Comparison of ENCODE assay signal across 30 mouse cellular contexts in the genomic region with DNA sequence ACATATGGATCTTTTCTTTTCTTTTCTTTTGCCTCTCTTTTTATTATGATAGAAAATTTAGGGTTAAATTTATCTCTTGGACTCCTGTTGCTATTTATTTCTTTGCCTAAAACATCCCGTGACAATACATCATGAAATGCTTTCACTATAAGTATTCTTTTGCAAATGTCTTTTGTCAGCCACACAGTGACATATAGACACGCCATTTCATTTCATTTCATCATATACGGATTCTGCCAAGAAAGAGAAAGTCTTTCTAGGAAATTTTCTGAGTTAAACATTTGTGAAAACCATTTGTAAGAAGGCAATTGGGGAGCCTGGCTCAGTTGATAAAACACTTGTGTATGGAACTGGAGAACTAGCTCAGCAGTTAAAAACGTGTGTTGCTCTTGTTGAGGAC.
"Had no signal": no experiment of that assay in that cellular context is flagged by ENCODE, and none has a peak within 500 bp of the region (broad histone marks: within the 10 kb centered on the region; RNA-seq: fewer than 3 reads in every experiment).

No protein-coding gene starts in this region.

- DNase-seq: layer of hippocampus, postnatal 36 days; left cerebral cortex, postnatal 4 days; liver; liver, embryonic 13.5 days; liver, postnatal 0 days; lung, adult 18-20 months; lung, adult 2 months; lung, postnatal 14 days; lung, postnatal 4 days; midbrain, embryonic 14.5 days had no signal

- H3K4me1 ChIP-seq: limb, embryonic 10.5 days; limb, embryonic 12.5 days; limb, embryonic 13.5 days; limb, embryonic 15.5 days; liver, embryonic 12.5 days; liver, embryonic 13.5 days; liver, embryonic 15.5 days; megakaryocyte, embryonic 14.5 days; midbrain, embryonic 10.5 days; midbrain, embryonic 12.5 days; midbrain, embryonic 13.5 days; midbrain, embryonic 15.5 days; neural tube, embryonic 12.5 days had no signal

- ATAC-seq: liver, embryonic 12.5 days; liver, postnatal 0 days; midbrain, embryonic 13.5 days; midbrain, embryonic 15.5 days; midbrain, embryonic 16.5 days had no signal

- H3K36me3 ChIP-seq: limb, embryonic 10.5 days; limb, embryonic 12.5 days; limb, embryonic 13.5 days; limb, embryonic 15.5 days; liver, embryonic 12.5 days; liver, embryonic 13.5 days; liver, embryonic 15.5 days; lung, embryonic 15.5 days; midbrain, embryonic 10.5 days; midbrain, embryonic 12.5 days; midbrain, embryonic 13.5 days; midbrain, embryonic 15.5 days; neural tube, embryonic 12.5 days had no signal

- H3K4me3 ChIP-seq: left cerebral cortex, adult 2 months; limb, embryonic 10.5 days; limb, embryonic 12.5 days; limb, embryonic 13.5 days; limb, embryonic 15.5 days; liver, embryonic 12.5 days; liver, embryonic 13.5 days; liver, embryonic 15.5 days; lung, embryonic 15.5 days; megakaryocyte, embryonic 14.5 days; midbrain, embryonic 10.5 days; midbrain, embryonic 12.5 days; midbrain, embryonic 13.5 days; midbrain, embryonic 15.5 days; myocyte; neural tube, embryonic 12.5 days had no signal

- H3K4me2 ChIP-seq: limb, embryonic 12.5 days; limb, embryonic 13.5 days; limb, embryonic 15.5 days; liver, embryonic 11.5 days; liver, embryonic 12.5 days; liver, embryonic 13.5 days; liver, embryonic 15.5 days; lung, embryonic 15.5 days; midbrain, embryonic 11.5 days; midbrain, embryonic 12.5 days; midbrain, embryonic 13.5 days; midbrain, embryonic 15.5 days; neural tube, embryonic 12.5 days had no signal

- H3K27ac ChIP-seq: left cerebral cortex, adult 2 months; limb, embryonic 10.5 days; limb, embryonic 12.5 days; limb, embryonic 13.5 days; limb, embryonic 15.5 days; liver, embryonic 12.5 days; liver, embryonic 13.5 days; liver, embryonic 14.5 days; liver, embryonic 15.5 days; lung, embryonic 15.5 days; macrophage; midbrain, embryonic 10.5 days; midbrain, embryonic 12.5 days; midbrain, embryonic 13.5 days; midbrain, embryonic 15.5 days; neural tube, embryonic 12.5 days had no signal

- H3K9me3 ChIP-seq: limb, embryonic 10.5 days; limb, embryonic 12.5 days; limb, embryonic 13.5 days; limb, embryonic 15.5 days; liver, embryonic 12.5 days; liver, embryonic 13.5 days; liver, embryonic 15.5 days; lung, embryonic 15.5 days; midbrain, embryonic 10.5 days; midbrain, embryonic 12.5 days; midbrain, embryonic 13.5 days; midbrain, embryonic 15.5 days; neural tube, embryonic 12.5 days had no signal

- H3K27me3 ChIP-seq: limb, embryonic 12.5 days; limb, embryonic 13.5 days; limb, embryonic 15.5 days; liver, embryonic 12.5 days; liver, embryonic 13.5 days; liver, embryonic 15.5 days; lung, embryonic 15.5 days; megakaryocyte, embryonic 14.5 days; midbrain, embryonic 12.5 days; midbrain, embryonic 13.5 days; midbrain, embryonic 15.5 days; neural tube, embryonic 12.5 days had no signal

- H3K9ac ChIP-seq: limb, embryonic 12.5 days; limb, embryonic 13.5 days; limb, embryonic 15.5 days; liver, embryonic 12.5 days; liver, embryonic 13.5 days; liver, embryonic 14.5 days; liver, embryonic 15.5 days; liver, postnatal 0 days; lung, embryonic 15.5 days; midbrain, embryonic 12.5 days; midbrain, embryonic 13.5 days; midbrain, embryonic 15.5 days; neural tube, embryonic 12.5 days had no signal
